Mouse (Mus musculus) spleen, adult 12 weeks (tissue): Measurements from ENCODE around the gene Zfp354b.

ENCODE experiments used
- DNase-seq: peaks from one replicate; pipeline ENCODE4 v3.0.0; 2022; ENCODE audit warnings: low spot score

Zfp354b gene

DNA sequence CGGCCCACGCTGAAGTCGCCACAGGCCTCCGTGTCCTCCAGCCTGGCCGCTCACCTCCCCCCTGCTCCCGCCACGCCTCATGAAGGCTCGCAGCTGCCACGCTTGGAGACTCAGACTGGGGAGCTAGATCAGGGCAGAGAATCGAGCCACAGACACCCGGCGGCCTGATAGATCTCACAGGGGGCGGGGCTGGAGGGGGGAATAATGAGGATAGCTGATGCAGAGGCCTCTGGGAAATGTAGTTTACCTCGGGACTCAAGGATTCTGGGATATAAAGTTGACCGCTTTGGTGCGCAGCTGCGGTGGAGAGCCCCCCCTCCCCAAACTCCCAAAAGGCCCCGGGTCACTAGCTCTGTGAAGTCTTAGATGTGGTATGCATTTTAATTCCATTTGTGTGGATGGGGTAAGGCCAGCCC is at the start of gene Zfp354b:
TSS of gene Zfp354b (minus strand) at position 183 of the 416 bp plus-strand sequence.
- DNase-seq = peak; percentile 5

DNA sequence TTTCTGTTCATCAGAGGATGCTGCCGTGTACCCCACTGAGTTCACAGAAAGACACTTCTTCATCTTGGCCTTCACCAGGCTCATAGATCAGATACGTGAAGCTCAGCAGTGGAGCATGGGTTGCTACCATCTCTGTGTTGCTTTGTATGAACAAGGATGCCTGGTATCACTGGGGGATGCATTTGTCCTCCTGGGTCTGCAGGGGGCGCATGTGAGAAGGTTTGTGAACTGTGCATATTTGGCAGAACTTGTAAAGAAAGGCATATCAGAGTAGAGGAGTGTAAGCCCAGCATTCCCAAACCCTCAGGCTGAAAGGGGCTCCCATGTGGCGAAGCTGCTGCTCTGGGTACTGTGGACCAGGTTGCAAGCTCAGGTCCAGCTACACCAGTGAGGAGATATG is 45.8 kb upstream of the Zfp354b start:
- no peak for DNase-seq

DNA sequence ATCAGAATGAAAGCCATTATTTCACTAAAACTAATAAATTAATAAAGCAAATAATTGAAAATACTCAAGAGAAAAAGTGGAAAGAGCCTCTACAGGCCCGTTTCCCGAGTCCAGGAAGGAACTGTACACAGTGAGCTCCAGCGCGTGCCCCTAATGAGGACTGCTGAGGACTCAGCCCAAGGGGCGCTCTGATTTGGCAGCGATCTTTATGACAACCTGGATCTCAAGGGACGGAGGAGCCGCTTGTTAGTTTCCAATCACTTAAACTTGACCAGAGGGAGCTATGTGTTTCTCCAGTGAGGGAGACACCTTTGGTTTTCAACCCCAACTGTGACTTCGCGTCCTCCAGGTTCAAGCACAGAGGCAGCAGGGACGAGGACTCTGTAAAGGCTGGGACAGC is 34.8 kb upstream of the Zfp354b start, which contains the start of gene Olfr1378:
TSS of gene Olfr1378 (plus strand) at position 301 of the 400 bp plus-strand sequence.
- no peak for DNase-seq

DNA sequence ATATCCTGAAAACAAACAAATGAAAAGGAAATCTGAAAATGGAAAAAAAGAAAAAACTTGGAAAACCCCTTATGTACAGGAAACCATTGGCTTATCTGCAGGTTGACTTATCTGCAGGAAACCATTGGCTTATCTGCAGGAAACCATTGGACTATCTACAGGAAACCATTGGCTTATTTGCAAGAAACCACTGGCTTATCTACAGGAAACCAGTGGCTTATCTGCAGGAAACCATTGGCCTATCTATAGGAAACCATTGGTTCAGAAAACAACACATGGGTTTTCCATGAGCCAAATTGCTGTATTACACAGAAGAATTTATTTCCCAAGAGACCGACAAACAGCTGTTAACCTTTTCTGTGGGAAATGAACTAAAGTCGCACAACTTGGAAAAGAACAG is 33.5 kb upstream of the Zfp354b start:
- DNase-seq = no peak

DNA sequence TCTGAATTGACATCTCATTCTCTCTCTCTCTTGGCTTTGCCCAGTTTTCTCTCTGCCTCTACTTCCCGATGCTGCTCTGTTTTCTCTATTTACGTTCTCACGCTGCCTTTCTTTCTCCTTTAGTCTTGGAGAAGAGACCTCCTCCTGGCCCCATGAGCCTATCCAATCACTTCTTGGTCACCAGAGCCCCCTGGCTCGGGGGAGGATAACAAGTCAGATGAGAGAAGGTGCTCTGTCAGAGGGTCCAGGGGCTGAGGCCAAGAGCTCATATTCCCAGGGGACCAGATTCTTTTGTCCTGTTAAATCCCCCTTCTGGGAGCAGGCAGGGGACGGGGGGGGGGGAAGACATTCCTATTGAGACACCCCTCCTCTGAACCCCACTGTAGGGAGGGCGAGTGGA is 22.2 kb upstream of the Zfp354b start, which contains the start of gene Prop1:
TSS of gene Prop1 (minus strand) at position 101 of the 400 bp plus-strand sequence.
- DNase-seq = no peak

DNA sequence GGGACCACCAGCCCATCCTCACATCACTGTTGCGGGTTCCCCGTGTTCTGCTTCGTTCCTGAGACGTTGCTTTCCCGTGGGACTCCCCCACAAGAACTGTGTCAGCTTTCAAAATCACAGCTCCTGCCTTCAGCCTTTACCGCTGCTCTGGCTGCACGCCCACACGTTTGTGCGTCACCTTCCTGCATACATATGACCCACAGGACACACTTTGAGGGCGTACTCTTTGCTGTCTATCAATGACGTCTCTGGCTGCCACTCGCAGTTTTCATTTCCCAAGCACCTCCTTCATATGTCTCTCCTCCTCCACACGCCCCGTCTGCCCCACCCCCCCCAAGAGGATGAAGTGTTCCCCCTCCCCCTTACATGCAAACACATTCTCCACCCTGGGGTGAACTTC is 20.9 kb upstream of the Zfp354b start:
- DNase-seq = no peak

DNA sequence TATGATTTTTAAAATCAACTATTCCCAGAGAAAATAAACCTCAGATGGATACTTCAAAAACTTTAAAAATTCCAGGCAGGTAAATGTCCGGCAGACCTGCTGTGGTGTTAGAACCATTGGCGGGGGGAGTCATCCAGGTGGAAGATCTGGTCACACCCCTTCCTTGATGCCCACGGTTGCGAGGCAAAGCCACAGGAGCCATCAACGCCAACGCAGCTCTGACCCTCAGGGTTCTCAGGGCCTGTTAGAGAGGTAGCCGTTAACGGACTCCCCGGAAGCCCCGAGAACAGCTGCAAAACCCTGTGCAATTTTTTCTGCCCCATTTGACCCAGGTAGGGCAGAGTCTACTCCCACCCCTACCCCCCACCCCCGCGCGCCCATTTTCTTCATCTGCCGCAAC is 12.1 kb upstream of the Zfp354b start, which contains the start of gene 4933414I15Rik:
TSS of gene 4933414I15Rik (minus strand) at position 260 of the 400 bp plus-strand sequence.
- no peak for DNase-seq

DNA sequence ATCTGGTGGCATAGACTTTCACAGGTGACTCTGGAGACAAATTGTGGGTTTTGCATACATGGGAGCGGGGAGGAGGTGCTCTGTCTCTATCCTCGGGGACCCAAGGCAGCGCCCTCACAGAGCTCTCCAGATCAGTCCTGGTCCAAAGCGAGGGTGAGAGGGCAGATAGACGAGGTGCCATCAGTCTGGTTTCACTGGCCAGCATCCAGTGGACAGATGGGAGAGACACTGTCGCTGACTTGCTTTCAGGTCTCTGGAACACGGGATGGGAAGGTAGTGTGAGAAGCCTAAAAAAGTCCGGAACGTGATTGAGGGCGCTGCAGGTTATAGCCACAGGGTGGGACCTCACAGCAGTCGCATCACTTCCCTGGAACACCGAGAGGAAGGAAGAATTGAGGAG is 11.0 kb upstream of the Zfp354b start:
- no peak for DNase-seq

DNA sequence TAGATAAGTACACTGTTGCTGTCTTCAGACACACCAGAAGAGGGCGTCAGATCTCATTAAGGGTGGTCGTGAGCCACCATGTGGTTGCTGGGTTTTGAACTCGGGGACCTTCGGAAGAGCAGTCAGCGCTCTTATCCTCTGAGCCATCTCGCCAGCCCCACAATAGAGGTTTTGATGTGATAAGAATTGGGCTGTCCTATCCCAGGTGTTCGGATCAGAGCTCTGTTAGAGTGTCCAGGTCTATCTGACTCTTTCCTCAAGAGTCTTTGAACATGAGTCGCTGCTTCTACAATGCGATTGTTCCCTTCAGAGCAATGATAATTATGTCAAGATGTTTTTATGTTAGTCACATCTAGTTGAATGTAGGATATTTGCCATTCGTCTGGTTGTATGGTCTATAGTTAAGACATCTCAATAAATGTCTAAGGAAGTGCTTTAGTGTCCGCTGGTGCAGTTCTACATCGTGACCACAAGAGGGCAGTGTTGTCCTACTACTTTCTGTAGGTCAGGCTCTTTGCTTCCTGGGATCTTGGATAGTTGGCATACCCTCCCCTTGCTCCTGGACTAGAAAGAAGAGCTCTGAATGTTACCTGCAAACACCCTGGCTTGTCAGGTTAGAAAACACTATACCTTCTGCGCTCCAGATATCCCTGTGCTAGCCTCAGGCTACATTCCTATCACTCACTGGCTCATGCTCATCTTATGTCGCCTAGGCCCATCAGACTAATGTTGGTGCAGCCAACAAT is 8.4 kb upstream of the Zfp354b start:
- DNase-seq = no peak

DNA sequence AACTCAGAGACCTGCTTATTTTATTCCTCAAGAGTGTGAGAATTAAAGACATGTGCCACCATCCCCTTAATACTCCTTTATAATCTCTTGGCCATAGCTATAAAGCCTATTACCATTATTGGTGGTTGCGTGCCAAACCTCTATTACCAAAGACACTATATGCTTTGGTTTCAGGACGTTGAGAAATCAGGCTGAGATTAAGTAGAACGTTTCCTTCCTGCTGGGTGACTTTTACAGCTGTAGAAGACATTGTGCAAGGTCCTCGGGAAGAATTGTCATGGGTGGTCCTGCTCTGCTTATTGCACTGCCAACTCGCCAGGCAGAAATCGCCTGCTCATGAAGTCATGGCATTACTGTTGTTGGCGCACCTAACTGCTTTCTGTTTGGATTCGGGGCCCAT is 7.0 kb upstream of the Zfp354b start:
- no peak for DNase-seq

DNA sequence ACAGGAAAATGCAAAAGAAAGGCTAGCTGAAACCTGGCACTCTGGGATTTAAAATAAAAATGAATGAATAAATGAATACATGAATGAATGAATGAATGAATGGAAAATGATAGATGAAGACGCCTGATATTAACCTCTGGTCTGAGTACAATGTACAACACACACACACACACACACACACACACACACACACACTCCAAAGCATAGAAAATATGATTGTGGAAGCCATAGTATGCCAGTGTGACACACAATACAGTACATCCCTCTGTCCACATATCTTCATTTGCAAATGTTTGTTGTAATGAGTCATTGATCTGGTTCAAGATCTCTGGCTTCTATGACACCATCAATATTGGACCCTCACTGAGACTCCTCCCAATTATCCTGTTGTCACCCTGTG is 607 bp upstream of the Zfp354b start:
- DNase-seq = no peak

DNA sequence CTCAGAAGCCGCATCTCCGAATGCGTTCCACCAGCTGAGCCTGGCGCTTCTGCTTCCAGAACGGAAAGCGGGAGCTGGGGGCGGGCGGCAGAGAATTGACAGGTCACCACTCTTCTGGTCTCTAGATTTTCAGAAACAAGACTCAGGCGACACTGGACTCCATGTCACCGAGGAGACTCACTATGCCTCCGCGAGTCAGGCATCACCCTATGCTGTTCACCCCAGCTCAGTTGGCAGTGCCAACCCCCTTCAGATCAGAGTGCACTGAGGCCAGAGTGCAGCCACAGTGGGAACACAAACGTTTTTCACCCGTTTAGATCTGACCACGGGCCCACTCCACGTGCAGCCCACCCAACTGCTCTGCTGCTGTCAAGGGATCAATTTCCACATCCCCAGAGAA is 412 bp downstream of the Zfp354b start:
- DNase-seq = no peak

DNA sequence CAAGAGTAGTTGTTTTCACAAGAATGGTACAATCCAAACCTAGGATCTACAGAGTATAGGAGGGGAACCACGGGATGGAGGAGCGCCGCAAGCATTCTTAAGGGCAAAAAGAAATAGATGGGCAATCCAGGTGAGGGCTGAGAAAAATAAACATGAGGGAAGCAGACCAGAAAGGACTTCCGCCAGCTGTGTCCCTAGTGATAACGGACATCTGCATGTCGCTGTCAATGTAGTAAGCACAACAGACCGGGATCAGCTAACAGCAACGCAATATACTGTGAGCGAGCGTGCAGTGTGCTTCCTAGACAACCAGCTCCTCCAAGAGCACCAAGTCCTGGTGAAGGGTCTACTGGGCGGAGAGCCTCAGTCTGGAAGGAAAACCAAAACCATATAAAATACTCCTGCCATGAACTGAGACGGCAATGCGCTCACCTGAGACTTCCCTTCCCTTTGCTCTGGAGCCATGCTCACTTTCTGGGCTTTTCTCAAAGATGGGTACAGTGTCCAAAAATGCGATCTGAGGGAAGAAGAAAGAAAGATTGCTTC is 891 bp downstream of the Zfp354b start:
- DNase-seq = no peak

DNA sequence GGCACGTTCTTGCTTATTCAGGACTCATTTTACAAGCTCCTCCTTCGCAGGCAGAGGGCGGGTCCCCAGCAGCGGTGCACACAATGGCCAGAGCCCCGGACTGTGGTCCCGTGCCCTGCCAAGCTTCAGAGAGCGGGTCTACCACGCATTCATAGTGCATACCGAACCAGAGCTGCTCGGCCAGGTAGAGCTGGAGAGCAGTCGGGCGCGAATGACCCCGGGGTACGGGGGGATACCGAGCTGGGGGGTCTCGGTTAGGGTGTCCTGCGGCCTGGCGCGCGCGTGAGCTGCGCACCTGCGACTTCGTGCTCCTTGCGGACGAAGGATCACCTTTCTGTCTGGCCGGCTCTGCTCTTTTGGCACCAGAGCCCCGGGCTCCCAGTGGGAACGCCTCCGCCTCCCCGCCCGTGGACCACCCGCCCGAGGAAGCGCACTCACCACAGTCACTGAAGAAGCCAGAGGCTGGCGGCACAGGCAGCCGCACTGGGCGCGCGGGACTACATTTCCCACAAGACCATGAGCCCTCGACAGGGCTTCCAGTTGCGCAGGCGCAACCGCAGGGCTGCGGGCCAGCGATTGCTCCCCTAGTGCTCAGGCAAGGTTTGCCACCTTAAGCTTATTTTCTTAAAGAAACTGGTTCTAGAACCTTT is 15.6 kb downstream of the Zfp354b start, which contains the start of gene Zfp2:
TSS of gene Zfp2 (minus strand) at position 495 of the 650 bp plus-strand sequence.
- DNase-seq = peak; percentile 64

DNA sequence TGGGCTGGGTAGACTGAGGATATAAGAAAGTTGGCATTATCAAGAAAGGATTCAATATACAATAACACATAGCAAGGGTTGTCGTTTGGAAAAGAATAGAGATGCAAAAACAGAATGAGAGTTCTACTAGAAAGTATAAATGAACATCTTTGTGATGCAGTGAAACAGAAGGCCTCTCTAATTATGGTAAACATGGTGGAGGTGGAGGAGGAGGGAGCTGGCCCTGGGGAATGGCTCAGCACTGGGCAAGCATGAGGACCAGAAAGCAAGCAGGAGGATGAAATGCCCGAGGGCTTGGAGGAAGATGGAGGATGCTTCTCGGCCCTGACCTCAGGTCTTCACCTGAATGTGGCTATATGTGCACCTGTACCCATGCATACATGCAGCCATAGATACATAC is 17.0 kb downstream of the Zfp354b start:
- no peak for DNase-seq

DNA sequence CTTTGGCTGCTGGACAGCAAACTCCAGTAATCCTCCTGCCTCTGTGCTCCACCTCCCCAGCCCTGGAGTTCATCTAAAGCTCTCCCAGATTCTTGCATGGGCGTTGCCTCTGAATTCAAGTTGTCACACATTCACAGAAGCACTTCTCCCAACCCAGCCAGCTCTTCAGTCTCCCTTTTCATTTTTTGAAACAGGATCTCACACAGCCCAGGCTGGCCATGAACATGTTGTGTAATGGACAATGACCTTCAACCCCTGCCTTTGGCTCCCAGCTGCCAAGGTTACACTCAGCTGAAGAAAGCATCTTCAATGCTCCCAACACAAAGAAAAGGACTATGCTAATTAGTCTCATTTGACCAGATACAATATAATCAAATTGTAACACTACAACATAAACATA is 18.1 kb downstream of the Zfp354b start:
- no peak for DNase-seq

DNA sequence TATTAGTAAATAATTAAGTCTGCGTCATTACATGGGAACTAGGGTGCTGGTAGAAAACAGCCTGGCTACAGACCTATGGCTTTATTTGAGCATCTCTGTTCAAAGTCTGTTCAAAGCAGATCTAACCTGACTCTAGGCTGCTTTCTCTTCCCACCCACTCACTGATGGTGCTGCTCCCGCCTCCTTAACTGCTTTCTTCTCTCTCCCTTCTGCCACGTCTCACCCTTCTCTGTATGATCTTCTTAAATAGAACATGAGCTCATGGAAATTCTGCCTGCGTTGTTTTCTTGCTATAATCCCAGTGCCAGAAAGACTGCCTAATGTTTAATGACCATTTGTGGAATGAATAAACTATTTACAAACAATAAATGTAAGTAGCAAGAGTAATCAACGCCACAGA is 23.3 kb downstream of the Zfp354b start:
- no peak for DNase-seq

DNA sequence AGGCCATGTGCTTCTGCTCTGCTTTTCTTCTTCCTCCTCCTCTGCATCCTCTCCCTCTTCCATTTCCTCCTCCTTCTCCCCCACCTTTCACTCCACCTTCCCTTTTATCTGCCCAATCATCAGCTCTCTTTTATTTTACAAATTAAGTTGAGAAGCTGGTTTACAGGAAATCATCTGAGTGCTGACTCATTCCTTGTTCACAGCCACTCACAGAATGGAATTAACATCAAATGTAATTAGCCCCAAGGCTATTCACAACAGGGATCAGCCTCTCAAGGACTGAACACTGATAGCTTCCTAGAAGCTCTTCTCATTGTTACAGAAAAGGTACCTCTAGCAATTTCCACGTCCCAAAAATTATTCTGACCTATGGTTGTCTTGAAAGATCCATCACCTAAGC is 34.1 kb downstream of the Zfp354b start:
- no peak for DNase-seq

DNA sequence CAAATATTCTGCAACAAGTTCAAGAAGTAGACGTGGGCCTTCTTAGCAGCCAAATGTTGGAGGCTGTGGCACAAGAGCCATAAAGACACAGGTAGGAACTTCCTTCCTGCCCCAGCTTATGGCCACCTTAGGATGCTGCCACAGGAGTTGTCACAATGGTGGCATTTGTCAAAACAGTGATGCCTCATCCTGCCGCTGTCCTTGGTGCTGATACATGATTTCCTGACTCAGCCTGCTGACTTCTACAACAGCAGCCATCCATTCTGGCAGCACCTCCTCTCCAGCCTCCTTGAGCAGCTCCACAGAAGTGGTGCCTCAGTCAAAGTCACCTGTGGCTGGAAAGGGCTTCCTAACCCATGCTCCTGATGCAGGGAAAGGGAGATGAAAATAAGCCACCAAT is 39.0 kb downstream of the Zfp354b start:
- no peak for DNase-seq

DNA sequence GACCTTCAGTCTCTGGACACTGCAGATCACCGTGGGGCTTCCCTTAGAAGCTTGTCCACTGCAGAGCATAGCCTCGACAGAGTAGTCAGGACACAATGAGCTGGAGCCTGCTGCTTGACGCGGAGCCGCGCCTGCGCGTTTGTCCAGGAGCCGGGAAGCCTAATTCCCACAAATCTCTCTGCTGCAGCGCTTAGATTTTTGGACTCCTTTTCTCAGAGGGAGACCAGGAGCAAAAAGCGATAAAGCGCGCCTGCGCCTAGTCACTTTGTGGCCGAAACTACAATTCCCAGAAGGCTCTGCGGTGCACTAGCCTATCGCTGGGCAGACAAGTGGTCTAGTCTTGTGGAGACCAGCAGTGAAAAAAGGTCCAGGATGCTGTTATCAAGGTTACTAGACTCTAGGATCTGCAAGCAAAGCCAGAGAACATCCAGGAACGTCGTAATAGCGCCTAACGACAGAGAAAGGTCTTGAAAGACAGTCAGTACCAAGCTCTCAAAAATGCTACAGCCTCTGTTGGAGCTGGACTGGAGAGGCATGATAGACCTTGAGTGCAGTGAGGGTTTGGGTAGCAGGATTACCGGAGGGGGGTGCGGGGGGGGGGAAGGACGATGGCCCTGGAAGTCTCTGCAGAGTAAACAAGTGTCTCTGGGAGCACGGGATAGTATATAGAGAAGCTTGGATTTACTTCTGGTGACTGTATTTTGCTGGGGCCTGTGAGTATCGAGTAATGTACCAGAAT is 43.9 kb downstream of the Zfp354b start, which contains the start of gene Zfp454:
TSS of gene Zfp454 (minus strand) at position 262 of the 739 bp plus-strand sequence.
- no peak for DNase-seq

DNA sequence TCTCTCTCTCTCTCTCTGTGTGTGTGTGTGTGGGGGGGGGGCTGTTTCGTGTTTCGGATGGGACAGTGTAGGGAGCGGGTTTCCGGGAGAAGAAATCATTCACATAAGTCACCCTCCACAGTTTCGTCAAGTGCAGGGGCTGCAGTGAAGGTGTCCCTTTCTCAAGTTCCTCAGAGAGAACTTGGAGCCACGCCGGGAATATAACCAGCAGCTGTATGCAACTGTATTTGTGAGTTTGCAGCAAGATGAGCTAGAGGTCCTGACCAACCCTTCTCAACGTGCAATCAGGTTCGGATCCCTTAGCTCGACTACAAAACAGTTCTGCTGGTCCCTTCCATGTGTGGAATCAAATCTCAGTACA is 44.5 kb downstream of the Zfp354b start:
- DNase-seq = no peak

DNA sequence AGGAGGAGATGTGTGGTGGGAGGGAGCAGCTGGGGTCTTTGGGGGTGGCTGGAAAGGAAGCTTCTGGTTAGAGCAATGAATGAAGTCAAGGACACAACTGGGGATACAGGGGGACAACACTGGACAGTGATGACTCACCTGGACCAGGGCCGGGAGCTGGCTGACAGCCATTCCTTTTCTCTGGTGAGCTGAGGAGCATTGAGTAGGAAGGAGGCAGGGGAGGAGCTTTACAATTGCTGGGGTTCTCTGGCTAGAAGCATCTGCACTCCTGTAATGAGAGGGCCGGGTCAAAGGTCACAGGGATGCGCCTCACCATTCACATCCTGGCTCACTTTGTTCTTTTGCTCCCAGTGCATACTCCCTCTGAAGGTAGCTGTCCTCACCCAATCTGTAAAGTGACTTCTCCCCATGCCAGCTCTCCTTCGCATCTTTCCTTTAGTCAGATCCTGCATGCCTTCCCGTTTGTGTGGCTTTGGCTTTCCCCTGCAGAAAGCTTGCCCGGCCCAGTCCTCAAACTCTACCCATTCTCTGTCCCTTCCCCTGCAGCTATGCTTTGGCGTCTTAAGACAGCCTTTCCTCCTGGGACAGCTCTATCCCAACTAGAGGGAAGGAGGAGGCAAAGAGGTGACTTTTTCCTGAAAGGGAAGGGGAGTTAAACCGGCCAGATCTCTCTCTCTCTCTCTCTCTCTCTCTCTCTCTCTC is 45.1 kb downstream of the Zfp354b start:
- no peak for DNase-seq
